Mouse (Mus musculus): ENCODE measurements around the gene Acadvl.
A peak's percentile ranks its signal among the peaks of the same experiment; 100 is the strongest.

Gene Acadvl

DNA sequence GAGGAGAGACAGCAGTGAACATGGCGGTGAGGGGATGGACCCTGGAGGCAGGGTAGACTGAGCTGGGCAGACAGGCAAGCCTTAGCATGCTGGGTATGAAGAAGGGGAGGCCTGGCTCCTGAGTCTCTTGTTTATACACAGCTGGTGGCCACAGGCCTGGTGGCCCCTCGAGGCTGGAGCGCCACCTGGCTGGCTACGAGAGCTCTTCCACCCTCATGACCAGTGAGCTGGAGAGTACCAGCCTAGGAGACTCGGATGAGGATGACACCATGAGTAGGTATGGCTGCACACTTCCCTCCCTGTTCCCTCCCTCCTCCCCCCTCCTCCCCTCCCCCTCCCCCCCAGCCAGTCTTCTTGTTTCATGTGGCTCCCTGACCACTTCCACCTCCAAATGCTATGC lies 9.7 kb downstream of the Acadvl start:
- DNase-seq (ENCODE audit: low read depth in 1 of 2, low spot score in 2 of 2): no peak

DNA sequence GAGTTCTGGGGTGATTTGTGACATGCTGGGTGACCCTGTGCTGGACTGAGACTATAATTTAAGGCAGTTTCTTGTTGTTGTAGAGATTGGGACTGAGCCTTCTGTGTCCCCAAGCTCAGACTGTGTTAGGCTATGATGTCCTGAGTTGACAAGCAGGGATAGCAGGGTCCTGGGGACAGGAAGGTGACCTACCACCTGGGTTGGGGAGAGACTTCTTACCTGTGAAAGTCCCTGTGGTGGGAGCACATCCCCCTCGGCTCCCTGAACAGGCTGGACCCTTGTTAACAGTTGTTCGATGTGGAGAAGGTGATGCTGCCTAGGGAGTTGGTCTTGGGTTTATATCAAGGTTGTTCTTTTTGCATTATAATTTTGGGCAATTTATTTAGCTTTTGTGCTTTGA lies 12.7 kb downstream of the Acadvl start:
- DNase-seq (ENCODE audit: low read depth in 1 of 2, low spot score in 2 of 2): no peak

DNA sequence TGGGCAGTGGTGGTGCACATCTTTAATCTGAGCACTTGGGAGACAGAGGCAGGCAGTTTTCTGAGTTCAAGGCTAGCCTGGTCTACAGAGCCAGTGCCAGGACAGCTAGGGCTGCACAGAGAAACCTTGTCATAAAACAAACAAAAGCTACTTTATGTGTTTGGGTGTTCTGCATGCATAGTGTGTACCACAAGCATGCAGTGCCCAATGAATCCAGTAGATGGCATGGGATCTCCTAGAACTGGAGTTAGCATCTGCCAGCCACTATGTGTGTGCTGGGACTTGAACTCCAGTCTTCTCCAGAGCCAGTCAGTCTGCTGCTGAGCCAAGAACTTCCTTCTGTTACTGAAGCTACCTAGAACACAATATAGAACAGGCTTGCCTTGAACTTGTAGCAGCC lies 13.3 kb downstream of the Acadvl start:
- DNase-seq (ENCODE audit: low read depth in 1 of 2, low spot score in 2 of 2): peak in 1 of 2 experiments; percentile 43

GRCm38 (mm10) chr11:70001159-70001558 lies 14.1 kb downstream of the Acadvl start:
- DNase-seq (ENCODE audit: low read depth in 1 of 2, low spot score in 2 of 2): no peak

DNA sequence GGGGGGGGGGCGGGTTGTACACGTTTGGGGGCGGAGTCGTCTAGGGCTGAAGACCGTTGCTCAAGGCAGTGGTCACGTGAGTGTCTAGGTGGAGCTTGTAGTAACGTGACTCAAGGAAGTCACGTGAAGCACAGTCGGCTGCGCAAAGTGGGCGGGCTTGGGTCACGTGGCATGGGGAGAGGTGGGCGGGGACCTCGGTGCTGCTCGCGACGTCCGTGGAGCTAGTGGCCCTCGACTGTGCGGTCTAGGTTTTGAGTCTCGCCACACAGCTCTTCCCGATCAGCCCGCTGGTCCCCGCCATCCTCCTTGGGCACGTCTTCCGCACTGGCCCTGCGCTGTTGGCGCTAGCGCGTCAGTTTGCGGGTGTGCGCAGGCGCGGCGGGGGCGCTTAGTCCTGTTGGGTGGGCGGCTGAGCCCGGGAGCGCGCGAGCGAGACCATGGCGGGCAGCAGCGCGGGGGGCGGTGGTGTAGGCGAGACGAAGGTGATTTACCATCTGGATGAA lies 14.8 kb downstream of the Acadvl start, which contains the start of gene Dvl2:
Gene Dvl2 (plus strand): TSS at position 200 of the 503 bp plus-strand sequence.
- DNase-seq (ENCODE audit: low read depth in 1 of 2, low spot score in 2 of 2): peak; percentile 72 to 80

DNA sequence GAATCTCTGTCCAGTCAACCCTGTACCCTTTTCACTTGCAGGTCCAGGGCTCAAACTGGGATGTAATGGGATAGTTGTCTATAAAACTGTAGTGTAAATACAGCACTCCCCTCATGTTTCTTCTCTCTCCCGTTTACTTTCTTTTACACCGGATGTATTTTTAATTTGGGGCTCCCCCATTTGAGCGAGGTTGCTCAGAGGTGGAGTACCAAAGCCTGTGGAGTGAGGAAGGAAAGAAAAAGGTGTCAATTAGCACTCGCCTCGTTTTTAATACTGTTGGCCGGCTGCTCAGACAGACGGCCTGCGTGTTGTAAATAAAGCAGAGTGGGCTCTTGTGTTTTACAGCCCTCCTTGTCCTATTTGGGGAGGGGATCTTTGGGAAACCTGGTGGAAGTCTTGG lies 15.5 kb downstream of the Acadvl start:
- DNase-seq (ENCODE audit: low read depth in 1 of 2, low spot score in 2 of 2): no peak

DNA sequence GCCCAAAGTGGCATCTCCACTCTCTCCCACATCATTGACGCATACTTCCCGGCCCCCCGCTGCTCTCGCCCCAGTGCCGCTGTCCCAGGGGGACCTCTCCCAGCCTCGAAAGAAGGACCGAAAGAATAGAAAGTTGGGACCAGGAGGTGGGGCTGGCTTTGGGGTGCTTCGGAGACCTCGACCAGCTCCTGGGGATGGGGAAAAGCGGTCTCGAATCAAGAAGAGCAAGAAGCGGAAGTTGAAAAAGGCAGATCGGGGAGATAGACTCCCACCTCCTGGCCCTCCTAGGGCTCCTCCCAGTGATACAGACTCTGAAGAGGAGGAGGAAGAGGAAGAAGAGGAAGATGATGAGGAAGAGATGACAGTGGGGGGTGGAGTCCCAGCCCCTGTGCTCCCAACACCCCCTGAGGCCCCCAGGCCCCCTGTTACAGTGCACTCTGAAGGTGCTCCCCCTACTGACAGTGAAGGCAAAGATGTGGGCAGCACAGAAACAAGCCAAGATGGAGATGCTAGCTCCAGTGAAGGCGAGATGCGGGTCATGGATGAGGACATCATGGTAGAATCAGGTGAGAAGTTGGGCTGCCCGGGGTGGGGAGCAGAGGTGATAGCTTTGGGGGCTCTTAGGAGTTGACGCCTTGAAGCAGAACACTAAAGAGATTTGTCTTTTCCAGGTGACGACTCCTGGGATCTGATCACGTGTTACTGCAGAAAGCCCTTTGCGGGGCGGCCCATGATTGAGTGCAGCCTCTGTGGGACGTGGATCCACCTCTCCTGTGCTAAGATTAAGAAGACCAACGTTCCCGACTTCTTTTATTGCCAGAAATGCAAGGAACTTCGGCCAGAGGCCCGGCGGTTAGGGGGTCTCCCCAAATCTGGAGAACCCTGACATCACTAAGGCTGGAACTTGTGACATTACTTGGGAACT lies 16.4 kb downstream of the Acadvl start:
- no peak for DNase-seq (ENCODE audit: low read depth in 1 of 2, low spot score in 2 of 2)

DNA sequence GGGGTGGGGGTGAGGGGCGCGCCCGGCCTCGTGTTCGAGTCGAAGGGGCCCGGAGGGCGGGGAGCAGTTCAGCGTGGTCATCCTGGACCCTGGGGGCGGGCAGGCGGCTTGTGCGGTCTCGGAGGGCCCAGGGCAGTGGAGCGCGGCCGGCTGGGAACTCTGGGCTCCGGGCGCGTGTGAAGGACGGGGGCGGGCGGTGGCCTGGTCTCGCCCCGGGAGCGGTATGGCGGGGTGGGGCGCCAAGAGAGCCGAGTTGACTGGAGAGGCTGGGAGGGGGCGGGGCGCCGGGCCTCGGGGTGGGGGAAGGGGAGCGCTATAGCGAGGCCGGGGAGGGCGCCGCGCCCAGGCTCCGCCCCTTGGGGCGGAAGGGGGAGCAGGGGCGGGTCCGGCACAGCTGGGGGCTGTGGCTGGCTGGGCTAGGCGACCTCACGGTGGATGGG lies 18.1 kb downstream of the Acadvl start:
- peak in 1 of 2 experiments; percentile 69 for DNase-seq (ENCODE audit: low read depth in 1 of 2, low spot score in 2 of 2)

GRCm38 (mm10) chr11:69996161-69997061 lies 18.8 kb downstream of the Acadvl start:
- DNase-seq (ENCODE audit: low read depth in 1 of 2, low spot score in 2 of 2): peak in 1 of 2 experiments; percentile 25

DNA sequence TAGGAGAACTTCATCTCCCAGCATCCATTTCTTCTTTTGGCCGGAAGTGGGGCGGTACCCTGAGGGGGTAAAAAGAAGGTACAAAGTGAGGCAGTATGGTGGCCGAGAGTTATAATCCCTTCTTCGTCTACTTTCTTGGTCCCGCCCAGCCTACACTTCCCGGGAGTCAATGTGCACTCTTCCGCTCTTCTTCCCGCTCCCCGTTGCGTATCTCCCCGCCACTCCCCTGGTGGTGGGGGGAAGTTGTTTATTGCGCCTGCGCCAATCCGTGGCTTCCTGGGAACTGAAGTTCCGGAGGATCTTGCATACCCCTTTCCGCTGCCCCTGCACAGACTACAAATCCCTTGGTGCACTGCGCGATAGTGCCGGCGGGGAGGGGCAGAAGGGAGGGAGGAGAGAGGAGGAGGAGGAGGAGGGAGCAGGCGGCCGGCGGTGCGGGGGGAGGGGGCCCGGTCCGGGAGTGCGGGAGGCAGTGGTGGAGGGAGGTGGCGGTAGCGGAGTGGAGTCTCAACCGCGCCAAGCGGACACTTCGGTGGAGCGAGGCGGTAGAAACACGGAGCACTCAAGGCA lies 19.7 kb downstream of the Acadvl start, which contains the start of gene Phf23:
Gene Phf23 (plus strand): TSS at position 387 of the 570 bp plus-strand sequence.
- peak; percentile 95 to 97 for DNase-seq (ENCODE audit: low read depth in 1 of 2, low spot score in 2 of 2)

GRCm38 (mm10) chr11:69994401-69995090 lies 20.7 kb downstream of the Acadvl start:
- no peak for DNase-seq (ENCODE audit: low read depth in 1 of 2, low spot score in 2 of 2)

- no peak for DNase-seq (ENCODE audit: low read depth in 1 of 2, low spot score in 2 of 2)
These were observed 22.3 kb downstream of the Acadvl start for GRCm38 (mm10) chr11:69992932-69993331.

- no peak for DNase-seq (ENCODE audit: low read depth in 1 of 2, low spot score in 2 of 2)
These were observed 22.8 kb downstream of the Acadvl start for GRCm38 (mm10) chr11:69992396-69992795.

DNA sequence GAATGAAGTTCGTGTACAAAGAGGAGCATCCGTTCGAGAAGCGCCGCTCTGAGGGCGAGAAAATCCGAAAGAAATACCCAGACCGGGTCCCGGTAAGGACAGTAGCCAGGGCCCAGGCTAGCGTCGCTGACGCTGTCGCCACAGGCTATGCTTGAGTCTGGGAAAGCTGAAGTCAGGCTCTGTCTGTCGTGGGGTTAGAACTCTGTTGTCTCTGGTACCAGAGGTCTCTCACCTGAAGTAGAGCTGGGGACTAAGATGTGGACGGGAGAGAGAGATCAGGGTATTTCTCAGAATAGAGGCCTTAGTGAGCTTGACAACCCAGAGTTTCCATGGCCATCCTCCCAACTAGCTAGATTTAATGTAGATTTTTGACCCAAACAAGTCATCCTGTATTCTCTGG lies 23.5 kb downstream of the Acadvl start:
- no peak for DNase-seq (ENCODE audit: low read depth in 1 of 2, low spot score in 2 of 2)

DNA sequence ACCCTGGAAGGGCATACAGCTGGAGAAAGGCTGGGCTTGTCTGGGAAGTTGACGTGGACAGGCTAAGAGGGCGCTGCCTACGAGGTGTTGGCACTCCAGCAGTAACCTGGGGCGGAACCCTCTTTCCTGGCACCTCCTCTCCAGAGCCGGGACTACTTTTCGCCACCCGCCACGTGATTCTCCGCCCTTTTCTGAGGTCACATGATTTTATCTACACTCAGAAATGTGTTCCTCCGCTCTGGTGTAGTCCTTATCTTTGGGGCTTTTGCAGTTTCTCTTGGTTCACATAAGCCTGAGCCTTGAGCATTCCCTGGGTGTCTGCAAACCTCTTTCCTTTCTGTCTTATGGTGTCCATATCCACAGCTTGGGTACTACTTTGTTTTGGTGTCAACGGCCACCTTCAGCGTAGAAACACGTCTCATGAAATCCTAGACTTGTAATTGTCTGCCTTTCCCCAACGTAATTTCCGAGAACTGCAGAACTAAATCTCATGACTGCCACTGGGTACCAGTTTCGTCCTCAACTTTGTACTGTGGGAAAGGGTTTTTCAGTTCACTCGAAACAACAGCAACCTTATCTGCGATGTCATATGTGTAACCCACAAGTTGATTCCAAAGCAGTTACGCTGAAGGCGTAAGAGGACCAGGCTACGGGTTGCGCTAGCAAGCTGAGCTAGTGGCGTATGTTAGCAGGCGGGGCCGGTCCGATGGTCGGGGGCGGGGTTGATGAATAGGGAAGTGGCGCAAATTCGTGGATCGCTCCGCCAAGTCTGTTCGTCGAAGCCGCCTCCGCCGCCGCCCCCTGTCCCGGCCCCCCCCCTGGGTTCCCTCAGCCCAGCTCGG lies 24.1 kb downstream of the Acadvl start, which contains the start of gene Gabarap:
Gene Gabarap (plus strand): TSS at position 294 of the 842 bp plus-strand sequence.
- peak; percentile 89 to 93 for DNase-seq (ENCODE audit: low read depth in 1 of 2, low spot score in 2 of 2)

DNA sequence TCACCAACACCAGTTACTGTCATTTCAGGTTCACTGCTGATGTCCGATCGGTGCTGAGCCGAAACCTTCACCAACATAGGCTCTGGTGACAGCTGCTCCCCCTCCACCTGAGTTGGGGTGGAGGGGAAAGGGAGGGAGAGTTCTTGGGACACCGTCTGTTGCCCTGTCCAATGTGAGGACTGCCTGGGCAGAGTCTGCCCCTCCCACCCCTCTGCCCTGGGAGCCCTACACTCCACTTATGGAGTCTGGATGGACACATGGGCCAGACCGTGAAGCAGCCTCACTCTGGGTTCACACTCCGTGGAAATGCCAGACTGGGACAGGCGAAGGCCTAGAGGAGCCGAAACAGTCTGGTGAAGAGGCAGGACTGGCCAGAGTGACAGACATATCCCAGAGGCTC lies 25.3 kb downstream of the Acadvl start:
- DNase-seq (ENCODE audit: low read depth in 1 of 2, low spot score in 2 of 2): no peak

DNA sequence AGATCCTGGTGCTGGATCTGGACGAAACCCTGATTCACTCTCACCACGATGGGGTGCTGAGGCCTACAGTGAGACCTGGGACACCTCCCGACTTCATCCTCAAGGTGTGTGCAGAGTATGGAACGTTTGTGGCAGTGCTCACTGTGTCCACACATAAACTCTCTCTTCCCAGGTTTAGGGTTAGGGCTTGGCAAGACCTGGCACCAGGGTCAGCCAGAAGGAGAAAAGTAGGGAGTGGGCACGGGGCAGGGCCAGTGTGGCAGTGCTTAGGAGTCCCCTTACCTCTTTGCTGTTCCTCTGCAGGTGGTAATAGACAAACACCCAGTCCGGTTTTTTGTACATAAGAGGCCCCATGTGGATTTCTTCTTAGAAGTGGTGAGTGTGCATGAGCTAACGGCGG lies 30.8 kb downstream of the Acadvl start:
- no peak for DNase-seq (ENCODE audit: low read depth in 1 of 2, low spot score in 2 of 2)

DNA sequence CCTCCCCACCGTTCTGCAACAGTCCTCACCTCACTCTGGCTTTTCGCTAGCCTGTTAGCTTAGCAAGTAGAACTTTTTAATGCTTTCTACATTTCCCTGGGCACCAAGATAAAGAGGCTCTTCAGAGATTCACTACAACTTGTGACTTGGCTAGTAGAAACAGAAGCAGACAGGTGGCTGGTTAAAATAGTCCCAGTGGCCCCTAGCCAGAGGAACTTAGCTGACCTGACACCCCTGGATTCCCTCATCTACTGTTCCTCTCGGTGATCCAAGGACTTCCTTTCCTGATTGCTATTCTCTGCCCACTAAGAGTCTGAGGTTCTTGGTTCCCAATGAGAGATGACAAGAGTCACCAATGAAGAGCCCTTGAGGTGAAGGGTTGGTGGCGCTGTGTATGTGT lies 31.8 kb downstream of the Acadvl start:
- no peak for DNase-seq (ENCODE audit: low read depth in 1 of 2, low spot score in 2 of 2)

DNA sequence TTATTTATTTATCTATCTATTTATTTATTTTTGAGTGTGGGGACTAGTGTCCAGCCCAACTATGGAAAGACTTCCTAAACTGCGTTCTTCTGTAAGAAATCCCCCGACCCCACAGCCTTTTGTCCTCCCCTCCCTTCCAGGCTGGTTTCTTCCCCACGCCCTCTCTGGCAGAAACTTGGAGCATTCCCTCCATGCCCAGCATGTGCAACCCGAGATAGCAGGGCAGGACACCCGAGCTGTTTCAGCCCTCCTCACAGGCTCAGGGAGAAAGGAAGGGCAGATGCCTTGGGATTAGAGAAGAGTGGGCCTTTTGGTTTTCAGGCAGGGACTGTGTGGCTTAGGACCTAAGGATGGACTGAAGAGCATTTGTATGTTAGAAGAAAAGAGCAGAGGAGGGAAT lies 32.3 kb downstream of the Acadvl start:
- no peak for DNase-seq (ENCODE audit: low read depth in 1 of 2, low spot score in 2 of 2)
